Mouse (Mus musculus) MEL (cell line): ENCODE data around the gene Eif2b1.

Experiments
- CTCF ChIP-seq, 3 experiments: IDR thresholded peaks in 2 of 3; conservative IDR thresholded peaks in 1 of 3; 2 replicates each; pipeline ENCODE4 v1.5.1; 2011 to 2012; ENCODE audit warnings: low read length in 3 of 3, low read depth in 2 of 3, mild to moderate bottlenecking in 2 of 3, improper control_type of control experiment in 1 of 3, inconsistent platforms in 1 of 3, mixed read lengths in 1 of 3, moderate library complexity in 1 of 3; ENCODE audit not compliant: control insufficient read depth in 1 of 3, insufficient read depth in 1 of 3, poor library complexity in 1 of 3, severe bottlenecking in 1 of 3
- EP300 ChIP-seq, 2 experiments: IDR thresholded peaks; 2 replicates each; pipeline ENCODE4 v1.6.1; 2011; ENCODE audit warnings: improper control_type of control experiment in 2 of 2, low read length in 2 of 2, low read depth in 1 of 2, mild to moderate bottlenecking in 1 of 2
- POLR2A ChIP-seq, 2 experiments: IDR thresholded peaks; 2 replicates each; pipeline ENCODE4 v1.6.1; 2011 to 2012; ENCODE audit warnings: low read length in 2 of 2, mild to moderate bottlenecking in 2 of 2, control low read depth in 1 of 2, improper control_type of control experiment in 1 of 2, low read depth in 1 of 2, moderate library complexity in 1 of 2; ENCODE audit not compliant: control insufficient read depth in 1 of 2, insufficient read depth in 1 of 2, poor library complexity in 1 of 2
- SMC3 ChIP-seq: IDR thresholded peaks from 2 replicates; pipeline ENCODE4 v1.6.1; 2011; ENCODE audit warnings: low read depth, low read length, improper control_type of control experiment
- ZKSCAN1 ChIP-seq: IDR thresholded peaks from 2 replicates; pipeline ENCODE4 v1.6.1; 2012; ENCODE audit warnings: low read depth, mild to moderate bottlenecking, inconsistent platforms, low read length, improper control_type of control experiment, moderate library complexity

DNA sequence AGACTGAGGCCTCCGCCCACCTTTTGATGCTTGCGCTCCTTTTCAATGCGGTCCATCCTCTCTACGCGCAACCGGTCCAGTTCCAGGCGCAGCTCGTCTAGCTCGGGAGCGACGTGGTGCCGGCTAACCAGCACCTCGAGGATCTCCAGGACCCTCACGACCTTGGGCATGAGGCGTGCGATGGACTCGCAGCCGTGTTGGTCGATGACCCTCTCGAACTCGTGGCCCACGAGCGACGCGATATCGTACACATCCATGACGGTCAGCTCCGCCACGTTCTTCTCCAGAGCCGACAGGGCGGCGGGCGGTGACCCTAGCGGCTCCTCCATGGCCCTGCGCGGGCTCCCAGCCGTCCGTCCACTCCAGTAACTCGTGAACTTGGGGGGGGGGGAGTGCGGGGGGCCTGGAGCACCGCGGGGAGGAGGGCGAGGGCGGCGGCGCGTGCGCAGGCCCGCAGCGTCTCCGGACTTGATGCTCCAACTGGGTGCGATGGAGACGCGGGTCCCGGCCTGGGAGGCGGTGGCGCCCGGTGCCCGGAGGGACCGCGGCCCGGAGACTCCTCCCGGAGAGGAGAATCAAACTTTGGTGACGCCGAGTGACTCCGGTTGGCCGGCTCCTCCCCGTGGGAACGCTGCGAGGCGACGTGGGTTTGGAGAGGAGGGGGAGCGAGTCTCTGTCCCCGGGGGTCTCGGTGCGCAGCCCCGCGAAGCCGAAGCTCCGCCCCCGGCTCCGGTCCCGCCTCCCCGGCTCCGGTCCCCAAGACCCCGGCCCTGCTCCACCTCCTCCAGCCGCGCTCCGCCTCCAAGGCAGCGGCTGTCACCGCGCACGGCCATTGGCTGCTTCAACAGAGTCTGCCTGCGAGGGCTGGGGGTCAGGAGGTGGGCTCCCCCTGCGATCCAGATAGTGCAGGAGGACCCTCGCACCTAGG is 48.0 kb downstream of the Eif2b1 start, which contains the start of gene Rilpl1:
- TF ChIP-seq POLR2A (IDR thresholded peaks at IDR 0.05; ENCODE audit: control insufficient read depth in 1 of 2, insufficient read depth in 1 of 2, low read depth in 1 of 2, low read length in 2 of 2, poor library complexity in 1 of 2) (no peak; a peak in 1 of 4 replicates), ZKSCAN1 (no peak), CTCF (IDR thresholded peaks at IDR 0.05 in 2 of 3, conservative IDR thresholded peaks at IDR 0.05 in 1 of 3; ENCODE audit: control insufficient read depth in 1 of 3, insufficient read depth in 1 of 3, low read depth in 2 of 3, low read length in 3 of 3, poor library complexity in 1 of 3, severe bottlenecking in 1 of 3) (no peak), SMC3 (no peak), EP300 (IDR thresholded peaks at IDR 0.05; ENCODE audit: low read depth in 1 of 2, low read length in 2 of 2) (no peak)
